Mouse (Mus musculus) G1E (cell line): ENCODE measurements around the gene Cobll1.

Source experiments
- CTCF ChIP-seq: IDR thresholded peaks from 2 replicates; pipeline ENCODE4 v1.5.1; 2012; ENCODE audit warnings: low read depth, low read length, inconsistent platforms, mixed read lengths
- GATA1 ChIP-seq: IDR thresholded peaks from 2 replicates; pipeline ENCODE4 v1.6.1; 2012; ENCODE audit warnings: borderline replicate concordance, low read length, inconsistent platforms, mixed read lengths
- POLR2AphosphoS5 ChIP-seq: IDR thresholded peaks from 2 replicates; pipeline ENCODE4 v1.6.1; 2012; ENCODE audit warnings: low read depth, low read length, inconsistent platforms; ENCODE audit not compliant: insufficient replicate concordance

DNA sequence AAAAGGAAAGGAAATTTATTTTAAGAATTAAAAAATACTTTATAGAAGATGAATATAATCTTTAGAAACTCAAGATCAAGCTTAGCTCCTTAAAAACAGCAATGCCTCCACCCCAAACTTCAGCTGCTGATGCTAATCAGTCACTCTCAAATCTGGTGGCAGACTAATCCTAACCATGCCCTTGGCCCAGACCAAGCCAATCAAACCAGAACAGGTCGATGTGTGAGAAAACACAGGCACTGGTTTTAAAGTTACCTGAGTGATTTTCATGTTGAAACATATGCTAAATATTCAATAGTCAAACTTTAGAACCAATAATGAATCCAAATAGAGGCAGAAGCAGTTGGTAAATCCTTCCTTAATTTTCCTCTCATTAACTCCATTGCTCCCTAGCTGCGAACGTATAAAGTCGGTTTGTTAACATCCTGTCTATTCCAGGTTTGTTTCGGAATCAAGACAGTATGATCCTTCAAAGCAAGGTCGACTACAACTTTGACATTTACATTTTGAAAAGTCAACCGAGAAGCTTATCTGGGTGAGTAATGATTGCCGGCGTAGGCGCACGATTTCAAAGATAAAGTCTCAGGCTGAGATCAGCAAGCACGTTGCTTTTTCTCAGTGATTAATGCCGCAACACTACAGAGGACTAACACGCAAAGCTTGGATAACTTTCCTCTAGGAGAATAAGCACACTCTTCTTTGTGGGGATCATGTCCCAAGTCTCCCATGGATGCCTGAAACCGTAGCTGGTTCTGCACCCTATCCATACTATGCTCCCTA, 6.3 kb downstream of the Cobll1 start:
- TF ChIP-seq CTCF (no peak), GATA1 (no peak), POLR2AphosphoS5 (no peak)
